ENCODE assay signal across 12 mouse cellular contexts in genomic region chr3:38299898-38300751, GRCm38 (mm10).
DNase-seq lines count a peak whose midpoint lies in the region; ATAC-seq and TF ChIP-seq lines count a peak whose summit lies in the region.
"Had no signal": no experiment of that assay in that cellular context is flagged by ENCODE, and none has a peak within 500 bp of the region (broad histone marks: within the 10 kb centered on the region; RNA-seq: fewer than 3 reads in every experiment).

No protein-coding gene starts in this region.

- 80% methylated on average over 11 of the region's 11 CpGs for WGBS in forebrain, embryonic 13.5 days
- WGBS in forebrain, embryonic 12.5 days = 79% methylated on average over 11 of the region's 11 CpGs
- WGBS in midbrain, embryonic 14.5 days = 82% methylated on average over 11 of the region's 11 CpGs
- 77% methylated on average over 11 of the region's 11 CpGs for WGBS in midbrain, embryonic 16.5 days
- 67% methylated on average over 11 of the region's 11 CpGs for whole genome bisulfite sequencing in hindbrain, postnatal 0 days
- 85% methylated on average over 11 of the region's 11 CpGs for WGBS in neural tube, embryonic 14.5 days

- peak; percentile 44 for ATAC-seq in forebrain, embryonic 13.5 days
- no peak for ATAC-seq in forebrain, embryonic 12.5 days (ENCODE audit: low FRiP score)
- peak; percentile 14; the same call in 1 of the 2 replicates for ATAC-seq in midbrain, embryonic 14.5 days (ENCODE audit: low FRiP score, low TSS enrichment)
- no peak; the same call in 1 of the 2 replicates for ATAC-seq in midbrain, embryonic 16.5 days
- ATAC-seq in hindbrain, postnatal 0 days = peak; percentile 58
- peak; percentile 56; the same call in 1 of the 2 replicates for ATAC-seq in neural tube, embryonic 14.5 days (ENCODE audit: low read depth)

- DNase-seq in midbrain, embryonic 14.5 days = no peak
- no peak for DNase-seq in hindbrain, postnatal 0 days (ENCODE audit: low spot score)
- no peak for DNase-seq in urinary bladder, postnatal 14 days (ENCODE audit: low spot score)
- DNase-seq in right cerebral cortex, postnatal 10 days (ENCODE audit: low spot score in 2 of 2) = no peak
- DNase-seq: thymus, adult 2 months had no signal

- H3K4me2 ChIP-seq in forebrain, embryonic 13.5 days = no peak overlapping the region
- no peak overlapping the region for H3K4me2 ChIP-seq in forebrain, embryonic 12.5 days
- H3K4me2 ChIP-seq in midbrain, embryonic 14.5 days (ENCODE audit: low read length) = no peak overlapping the region
- H3K4me2 ChIP-seq in midbrain, embryonic 16.5 days (ENCODE audit: low read length) = no peak overlapping the region
- no peak overlapping the region for H3K4me2 ChIP-seq in hindbrain, postnatal 0 days (ENCODE audit: low read depth, low read length)
- H3K4me2 ChIP-seq in neural tube, embryonic 14.5 days (ENCODE audit: low read depth, low read length) = no peak overlapping the region
- H3K4me2 ChIP-seq: embryonic facial prominence, embryonic 12.5 days; limb, embryonic 13.5 days had no signal

- H3K27ac ChIP-seq in forebrain, embryonic 13.5 days = peak overlapping the region; percentile 20; the same call in 1 of the 2 replicates
- H3K27ac ChIP-seq in forebrain, embryonic 12.5 days = no peak overlapping the region
- no peak overlapping the region for H3K27ac ChIP-seq in midbrain, embryonic 14.5 days (replicated peaks; ENCODE audit: low read depth, low read length)
- no peak overlapping the region for H3K27ac ChIP-seq in midbrain, embryonic 16.5 days (ENCODE audit: low read length)
- H3K27ac ChIP-seq in hindbrain, postnatal 0 days = peak overlapping the region; percentile 64; the same call in 1 of the 2 replicates
- no peak overlapping the region; the same call in 1 of the 2 replicates for H3K27ac ChIP-seq in neural tube, embryonic 14.5 days (ENCODE audit: low read depth, low read length)
- H3K27ac ChIP-seq: embryonic facial prominence, embryonic 12.5 days; limb, embryonic 13.5 days had no signal

- no peak overlapping the region for H3K9ac ChIP-seq in forebrain, embryonic 13.5 days
- no peak overlapping the region for H3K9ac ChIP-seq in forebrain, embryonic 12.5 days
- H3K9ac ChIP-seq in midbrain, embryonic 14.5 days (replicated peaks; ENCODE audit: low read length) = no peak overlapping the region
- no peak overlapping the region for H3K9ac ChIP-seq in midbrain, embryonic 16.5 days (ENCODE audit: low read depth, low read length)
- H3K9ac ChIP-seq in hindbrain, postnatal 0 days (replicated peaks; ENCODE audit: low read length) = no peak overlapping the region
- H3K9ac ChIP-seq in neural tube, embryonic 14.5 days (replicated peaks; ENCODE audit: low read depth, low read length) = no peak overlapping the region
- H3K9ac ChIP-seq: embryonic facial prominence, embryonic 12.5 days; limb, embryonic 13.5 days had no signal

- no peak overlapping the region for H3K4me3 ChIP-seq in forebrain, embryonic 13.5 days
- H3K4me3 ChIP-seq in forebrain, embryonic 12.5 days (replicated peaks) = no peak overlapping the region
- no peak overlapping the region for H3K4me3 ChIP-seq in midbrain, embryonic 14.5 days (replicated peaks; ENCODE audit: low read depth, low read length)
- no peak overlapping the region for H3K4me3 ChIP-seq in midbrain, embryonic 16.5 days (ENCODE audit: low read depth, low read length)
- no peak overlapping the region for H3K4me3 ChIP-seq in hindbrain, postnatal 0 days (ENCODE audit: low read length)
- H3K4me3 ChIP-seq in neural tube, embryonic 14.5 days (ENCODE audit: low read depth, low read length) = no peak overlapping the region
- H3K4me3 ChIP-seq: embryonic facial prominence, embryonic 12.5 days; limb, embryonic 13.5 days; myocyte had no signal

- no peaks in the 10 kb centered on the region for H3K36me3 ChIP-seq in forebrain, embryonic 13.5 days (ENCODE audit: poor library complexity, severe bottlenecking)
- no peaks in the 10 kb centered on the region for H3K36me3 ChIP-seq in forebrain, embryonic 12.5 days (replicated peaks)
- no peaks in the 10 kb centered on the region for H3K36me3 ChIP-seq in midbrain, embryonic 14.5 days (ENCODE audit: control insufficient read depth, insufficient read depth, low read length)
- no peaks in the 10 kb centered on the region for H3K36me3 ChIP-seq in midbrain, embryonic 16.5 days (ENCODE audit: control insufficient read depth, insufficient read depth, low read length)
- H3K36me3 ChIP-seq in hindbrain, postnatal 0 days (ENCODE audit: insufficient read depth, low read length) = no peaks in the 10 kb centered on the region
- no peaks in the 10 kb centered on the region for H3K36me3 ChIP-seq in neural tube, embryonic 14.5 days (ENCODE audit: control insufficient read depth, insufficient read depth, low read length)
- H3K36me3 ChIP-seq: embryonic facial prominence, embryonic 12.5 days; limb, embryonic 13.5 days had no signal

- no peaks in the 10 kb centered on the region for H3K27me3 ChIP-seq in forebrain, embryonic 13.5 days
- no peaks in the 10 kb centered on the region for H3K27me3 ChIP-seq in forebrain, embryonic 12.5 days
- H3K27me3 ChIP-seq in midbrain, embryonic 14.5 days (ENCODE audit: control insufficient read depth, insufficient read depth, low read length) = no peaks in the 10 kb centered on the region
- no peaks in the 10 kb centered on the region for H3K27me3 ChIP-seq in midbrain, embryonic 16.5 days (ENCODE audit: control insufficient read depth, insufficient read depth, low read depth, low read length)
- H3K27me3 ChIP-seq in hindbrain, postnatal 0 days (ENCODE audit: insufficient read depth, low read length) = no peaks in the 10 kb centered on the region
- no peaks in the 10 kb centered on the region for H3K27me3 ChIP-seq in neural tube, embryonic 14.5 days (ENCODE audit: control insufficient read depth, insufficient read depth, low read length)
- H3K27me3 ChIP-seq: embryonic facial prominence, embryonic 12.5 days; limb, embryonic 13.5 days had no signal

- TF ChIP-seq CTCF in hindbrain, postnatal 0 days (IDR thresholded peaks at IDR 0.05; ENCODE audit: low read depth) = no peak

- H3K4me1 ChIP-seq in forebrain, embryonic 13.5 days = peaks cover 17% of the 10 kb centered on the region
- peaks cover 10% of the 10 kb centered on the region; the same call in 1 of the 2 replicates for H3K4me1 ChIP-seq in forebrain, embryonic 12.5 days
- H3K4me1 ChIP-seq in midbrain, embryonic 14.5 days (ENCODE audit: control insufficient read depth, insufficient read depth, low read length) = no peaks in the 10 kb centered on the region
- peaks cover 2% of the 10 kb centered on the region; the same call in 1 of the 2 replicates for H3K4me1 ChIP-seq in midbrain, embryonic 16.5 days (ENCODE audit: control insufficient read depth, insufficient read depth, low read length)
- 0 out of 2 replicates have a peak, but pooled peaks cover 6% of the 10 kb centered on the region for H3K4me1 ChIP-seq in hindbrain, postnatal 0 days (ENCODE audit: insufficient read depth, low read length)
- H3K4me1 ChIP-seq in neural tube, embryonic 14.5 days (ENCODE audit: control insufficient read depth, insufficient read depth, low read length) = no peaks in the 10 kb centered on the region
- H3K4me1 ChIP-seq: embryonic facial prominence, embryonic 12.5 days had no signal

- H3K9me3 ChIP-seq in forebrain, embryonic 13.5 days (replicated peaks) = no peaks in the 10 kb centered on the region
- no peaks in the 10 kb centered on the region for H3K9me3 ChIP-seq in forebrain, embryonic 12.5 days
- 0 out of 2 replicates have a peak, but pooled peaks cover 3% of the 10 kb centered on the region for H3K9me3 ChIP-seq in midbrain, embryonic 14.5 days (ENCODE audit: control insufficient read depth, low read length)
- H3K9me3 ChIP-seq in midbrain, embryonic 16.5 days (replicated peaks; ENCODE audit: control insufficient read depth, low read length, poor library complexity, severe bottlenecking) = no peaks in the 10 kb centered on the region; the same call in 1 of the 2 replicates
- no peaks in the 10 kb centered on the region for H3K9me3 ChIP-seq in hindbrain, postnatal 0 days (ENCODE audit: low read length)
- H3K9me3 ChIP-seq in neural tube, embryonic 14.5 days (ENCODE audit: control insufficient read depth, low read length) = no peaks in the 10 kb centered on the region
- H3K9me3 ChIP-seq: embryonic facial prominence, embryonic 12.5 days had no signal

Comparison
In these comparisons a context has a peak if more than half of its experiments do, and no peak if none do; other contexts are left out.
1. ATAC-seq: peak in forebrain, embryonic 13.5 days (single experiment), midbrain, embryonic 14.5 days (single experiment), hindbrain, postnatal 0 days (single experiment) and neural tube, embryonic 14.5 days (single experiment); none in forebrain, embryonic 12.5 days (single experiment) and midbrain, embryonic 16.5 days (single experiment).
2. H3K27ac ChIP-seq: peak in forebrain, embryonic 13.5 days (single experiment) and hindbrain, postnatal 0 days (single experiment); none in forebrain, embryonic 12.5 days (single experiment), midbrain, embryonic 14.5 days (single experiment), midbrain, embryonic 16.5 days (single experiment) and neural tube, embryonic 14.5 days (single experiment).